Mouse (Mus musculus) thymus, postnatal 4 days (tissue): ENCODE measurements around the gene Itga2.

Experiments
- DNase-seq: peaks from one replicate; pipeline ENCODE4 v3.0.0; 2021

The Itga2 gene

GRCm38 (mm10) chr13:114876005-114876520 lies 55.8 kb downstream of the Itga2 start:
- no peak for DNase-seq

GRCm38 (mm10) chr13:114874738-114875137 lies 57.2 kb downstream of the Itga2 start:
- DNase-seq = no peak

GRCm38 (mm10) chr13:114857525-114857924 lies 74.4 kb downstream of the Itga2 start:
- DNase-seq = no peak

- no peak for DNase-seq
These were observed 75.7 kb downstream of the Itga2 start for GRCm38 (mm10) chr13:114856269-114856627.

GRCm38 (mm10) chr13:114855573-114856268 lies 76.2 kb downstream of the Itga2 start:
- DNase-seq = no peak

GRCm38 (mm10) chr13:114854428-114854827 lies 77.5 kb downstream of the Itga2 start:
- no peak for DNase-seq

- DNase-seq = no peak
These were observed 77.9 kb downstream of the Itga2 start for GRCm38 (mm10) chr13:114854023-114854422.

GRCm38 (mm10) chr13:114853152-114853551 lies 78.7 kb downstream of the Itga2 start:
- no peak for DNase-seq

- no peak for DNase-seq
These were observed 79.4 kb downstream of the Itga2 start for GRCm38 (mm10) chr13:114852264-114853111.

- peak; percentile 33 for DNase-seq
These were observed 83.0 kb downstream of the Itga2 start for GRCm38 (mm10) chr13:114848945-114849344.

GRCm38 (mm10) chr13:114845804-114846203 lies 86.1 kb downstream of the Itga2 start:
- DNase-seq = peak; percentile 52

GRCm38 (mm10) chr13:114843318-114843717 lies 88.6 kb downstream of the Itga2 start:
- DNase-seq = no peak

GRCm38 (mm10) chr13:114840545-114840944 lies 91.4 kb downstream of the Itga2 start:
- no peak for DNase-seq

GRCm38 (mm10) chr13:114839098-114839497 lies 92.8 kb downstream of the Itga2 start:
- no peak for DNase-seq

GRCm38 (mm10) chr13:114838535-114838990 lies 93.3 kb downstream of the Itga2 start:
- DNase-seq = no peak

- no peak for DNase-seq
These were observed 94.8 kb downstream of the Itga2 start for GRCm38 (mm10) chr13:114837061-114837460.

- DNase-seq = no peak
These were observed 97.3 kb downstream of the Itga2 start for GRCm38 (mm10) chr13:114834580-114834979.

- DNase-seq = no peak
These were observed 98.5 kb downstream of the Itga2 start for GRCm38 (mm10) chr13:114833351-114833750.

- no peak for DNase-seq
These were observed 99.1 kb downstream of the Itga2 start for GRCm38 (mm10) chr13:114832761-114833160.

GRCm38 (mm10) chr13:114831367-114831833 lies 100.5 kb downstream of the Itga2 start:
- DNase-seq = no peak

- no peak for DNase-seq
These were observed 106.5 kb downstream of the Itga2 start for GRCm38 (mm10) chr13:114825377-114825855.

- no peak for DNase-seq
These were observed 109.0 kb downstream of the Itga2 start for GRCm38 (mm10) chr13:114822871-114823270.

- DNase-seq = peak; percentile 24
These were observed 113.4 kb downstream of the Itga2 start for GRCm38 (mm10) chr13:114818513-114818912.
